Mouse (Mus musculus): ENCODE measurements at regions not wholly inside any gene's neighbourhood (a gene's known extent, or its start where the extent isn't known, plus 50 kb on each side); places are given as distances from the start of the nearest gene placed in this dataset.
"Not testable (repeated sequence)": the region's sequence is repeated elsewhere in the genome, so short reads cannot be mapped to it uniquely, and the experiment has no call there.

DNA sequence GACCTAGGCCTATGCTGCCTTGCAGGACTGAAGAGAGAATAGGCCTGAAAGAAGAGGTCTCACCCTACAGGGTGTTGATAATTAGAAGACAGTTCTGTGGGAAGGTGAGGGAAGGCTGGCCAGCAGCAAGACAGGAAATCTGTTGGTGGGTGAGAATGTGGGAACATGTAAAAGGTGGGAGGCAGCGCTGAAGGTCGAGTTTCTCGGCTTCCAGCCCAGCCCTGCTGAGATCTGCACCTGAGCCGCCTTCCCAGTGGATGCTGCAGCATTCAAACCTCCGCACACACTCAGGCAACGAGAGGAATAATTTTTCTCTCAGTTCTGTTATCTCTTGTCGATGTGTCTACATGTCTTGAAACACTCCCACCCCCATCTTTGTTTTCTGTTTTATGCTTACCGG, 89.9 kb upstream of the Atp1b1 start:
- DNase-seq (ENCODE audit: low spot score in 2 of 2), result no peak

DNA sequence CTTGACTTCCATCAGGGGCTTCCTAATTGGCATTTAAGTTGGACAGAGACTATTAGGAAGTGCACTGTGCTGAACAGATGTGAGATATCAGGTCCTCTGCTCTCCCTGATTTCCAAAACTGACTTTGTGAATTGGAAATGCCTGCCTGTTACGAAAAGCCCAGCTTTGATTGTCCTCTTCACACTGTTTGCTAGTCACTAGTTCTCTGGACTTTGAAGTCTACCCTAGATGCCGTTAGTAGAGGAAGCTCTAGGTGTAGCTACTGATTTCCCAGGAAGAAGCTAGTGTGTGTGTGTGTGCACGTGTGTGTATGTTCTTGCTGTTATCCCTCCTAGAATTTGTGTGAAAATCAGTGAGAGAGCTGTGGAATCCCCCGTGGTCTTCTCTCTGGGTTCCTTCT, 87.7 kb upstream of the Atp1b1 start:
- no peak for DNase-seq (ENCODE audit: low spot score in 2 of 2)

DNA sequence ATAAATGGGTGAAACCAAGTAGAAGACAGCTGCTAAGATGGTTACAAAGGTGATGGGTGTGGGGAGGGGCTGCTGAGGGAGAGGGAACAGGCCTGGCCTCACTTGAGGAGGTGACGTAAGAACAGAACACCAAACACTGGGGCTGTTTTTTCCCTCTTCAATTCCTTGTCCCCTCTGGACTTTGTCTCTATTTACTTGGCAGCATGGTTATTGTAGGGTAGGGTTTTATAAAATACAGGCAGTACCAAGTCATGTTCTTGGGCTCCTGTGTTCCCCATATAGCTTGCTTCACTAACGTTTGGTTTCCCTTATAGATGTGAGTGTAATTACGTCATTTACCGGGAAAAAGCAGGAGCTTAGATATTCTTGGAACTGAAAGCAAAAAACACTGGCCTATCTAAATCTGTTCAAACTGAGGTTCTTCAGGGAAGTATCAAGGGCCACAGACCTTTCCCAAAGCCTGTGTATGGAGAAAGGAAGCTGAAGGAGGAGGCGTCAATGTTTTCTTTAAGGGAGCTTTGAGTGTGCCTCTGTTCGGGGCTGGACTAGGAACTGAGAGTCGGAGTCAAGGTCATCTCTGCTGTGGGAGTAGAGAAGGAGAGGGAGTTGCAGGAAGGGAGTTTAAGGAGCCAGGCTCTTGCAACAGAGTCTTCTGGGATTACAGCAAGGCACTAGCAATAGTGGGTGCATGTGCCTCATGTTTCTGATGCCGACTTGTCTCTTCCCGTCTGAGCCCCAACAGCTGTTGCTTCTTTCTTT, 85.1 kb upstream of the Atp1b1 start:
- peak in 1 of 2 experiments; percentile 33 for DNase-seq (ENCODE audit: low spot score in 2 of 2)

DNA sequence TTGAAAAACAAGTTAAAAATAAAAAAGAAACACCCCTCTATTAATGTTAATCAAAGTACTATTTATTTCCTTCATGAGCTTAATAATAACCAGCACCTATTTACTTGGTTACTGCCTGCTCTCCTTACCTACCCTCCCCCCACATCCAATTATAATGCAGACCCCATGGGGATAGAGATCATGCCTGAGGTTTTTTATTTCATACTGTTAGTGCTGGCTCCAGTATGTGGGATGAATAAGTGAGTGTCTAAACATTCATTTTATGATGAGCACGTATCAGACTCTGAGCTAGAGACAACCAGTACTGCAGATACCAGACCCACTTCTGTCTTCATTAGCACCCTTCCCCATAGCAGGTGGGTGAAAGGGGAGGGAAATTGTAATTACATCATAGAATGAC, 83.6 kb upstream of the Atp1b1 start:
- DNase-seq (ENCODE audit: low spot score in 2 of 2), result no peak

DNA sequence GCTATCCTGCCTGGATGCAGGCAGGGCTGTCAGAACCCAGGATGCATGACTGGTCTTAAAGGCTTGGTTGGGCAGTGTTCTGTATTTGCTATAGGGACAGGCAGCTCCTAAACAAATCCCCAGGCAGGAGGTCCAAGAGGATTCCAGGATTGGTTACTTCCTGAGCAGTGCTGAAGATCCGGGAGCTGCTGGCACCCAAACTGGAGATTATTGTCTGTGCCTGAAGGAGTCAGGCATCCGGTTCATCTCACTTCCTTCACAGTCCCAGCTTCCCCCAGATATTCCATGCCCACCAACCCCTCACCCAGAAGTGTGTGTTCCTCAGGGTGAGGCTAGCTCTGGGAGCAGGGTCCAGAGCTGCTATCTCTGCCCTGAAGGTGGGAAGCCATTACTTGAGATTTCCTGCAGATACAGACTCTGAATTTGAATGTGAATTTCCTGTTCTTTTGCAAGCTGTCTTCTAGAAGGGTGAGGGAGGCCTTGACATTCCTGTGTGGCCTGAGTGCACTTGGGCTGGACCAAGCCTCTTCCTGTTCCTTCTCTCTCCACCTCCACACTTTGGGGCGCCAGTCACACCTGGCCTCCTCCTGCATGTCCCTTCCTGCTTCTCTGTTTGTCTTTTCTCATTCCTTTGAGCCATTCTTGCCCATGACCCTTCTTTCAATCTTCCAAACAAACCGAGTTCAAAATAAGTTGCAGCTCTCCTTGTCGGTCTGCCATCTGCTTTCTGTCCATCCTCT, 80.3 kb upstream of the Atp1b1 start:
- no peak for DNase-seq (ENCODE audit: low spot score in 2 of 2)

DNA sequence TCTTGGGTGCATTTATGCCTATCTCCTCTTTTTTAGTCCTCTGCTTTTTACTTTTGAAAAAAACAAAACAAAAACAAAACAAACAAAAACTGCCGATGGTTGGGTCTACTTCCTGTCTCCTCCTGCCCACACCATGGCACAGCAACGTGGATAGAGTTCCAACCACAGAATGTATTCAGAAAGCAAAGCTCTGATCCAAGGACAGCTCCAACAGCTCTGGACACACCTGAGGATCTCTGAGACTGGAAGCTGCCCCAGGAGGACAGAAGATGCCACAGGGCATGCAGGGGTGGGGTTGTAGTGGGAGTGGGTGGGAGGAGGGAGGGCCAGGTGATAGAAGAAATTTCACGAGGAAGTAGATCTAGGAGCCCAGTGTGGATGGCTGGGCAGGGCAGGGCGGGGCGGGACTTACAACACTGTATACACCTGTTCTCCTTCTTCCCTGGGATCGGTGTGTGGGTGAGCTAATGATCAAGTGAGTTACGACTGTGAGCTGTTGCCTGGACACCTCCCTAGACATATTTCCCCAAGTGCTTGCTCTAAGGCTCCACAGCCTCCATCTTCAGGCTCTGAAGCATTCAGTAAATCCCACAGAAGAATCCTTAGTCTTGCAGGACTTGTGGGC, 79.3 kb upstream of the Atp1b1 start:
- no peak for DNase-seq (ENCODE audit: low spot score in 2 of 2)

- no peak for DNase-seq (ENCODE audit: low spot score in 2 of 2)
Observed at GRCm38 (mm10) chr1:164532196-164532595, 74.0 kb upstream of the Atp1b1 start.

GRCm38 (mm10) chr1:164531741-164532140, 73.6 kb upstream of the Atp1b1 start:
- DNase-seq (ENCODE audit: low spot score in 2 of 2), result no peak

- no peak for DNase-seq (ENCODE audit: low spot score in 2 of 2)
Observed at GRCm38 (mm10) chr1:164526748-164527147, 68.6 kb upstream of the Atp1b1 start.

- no peak for DNase-seq (ENCODE audit: low spot score in 2 of 2)
Observed at GRCm38 (mm10) chr1:164522377-164523150, 64.4 kb upstream of the Atp1b1 start.

GRCm38 (mm10) chr1:164521371-164522130, 63.4 kb upstream of the Atp1b1 start:
- no peak for DNase-seq (ENCODE audit: low spot score in 2 of 2)

GRCm38 (mm10) chr1:164518866-164519265, 60.7 kb upstream of the Atp1b1 start:
- no peak for DNase-seq (ENCODE audit: low spot score in 2 of 2)

- DNase-seq (ENCODE audit: low spot score in 2 of 2), result no peak
Observed at GRCm38 (mm10) chr1:164518308-164518707, 60.2 kb upstream of the Atp1b1 start.

- not testable (repeated sequence) for DNase-seq (ENCODE audit: low spot score in 2 of 2)
Observed at GRCm38 (mm10) chr1:164517362-164517761, 59.2 kb upstream of the Atp1b1 start.

DNA sequence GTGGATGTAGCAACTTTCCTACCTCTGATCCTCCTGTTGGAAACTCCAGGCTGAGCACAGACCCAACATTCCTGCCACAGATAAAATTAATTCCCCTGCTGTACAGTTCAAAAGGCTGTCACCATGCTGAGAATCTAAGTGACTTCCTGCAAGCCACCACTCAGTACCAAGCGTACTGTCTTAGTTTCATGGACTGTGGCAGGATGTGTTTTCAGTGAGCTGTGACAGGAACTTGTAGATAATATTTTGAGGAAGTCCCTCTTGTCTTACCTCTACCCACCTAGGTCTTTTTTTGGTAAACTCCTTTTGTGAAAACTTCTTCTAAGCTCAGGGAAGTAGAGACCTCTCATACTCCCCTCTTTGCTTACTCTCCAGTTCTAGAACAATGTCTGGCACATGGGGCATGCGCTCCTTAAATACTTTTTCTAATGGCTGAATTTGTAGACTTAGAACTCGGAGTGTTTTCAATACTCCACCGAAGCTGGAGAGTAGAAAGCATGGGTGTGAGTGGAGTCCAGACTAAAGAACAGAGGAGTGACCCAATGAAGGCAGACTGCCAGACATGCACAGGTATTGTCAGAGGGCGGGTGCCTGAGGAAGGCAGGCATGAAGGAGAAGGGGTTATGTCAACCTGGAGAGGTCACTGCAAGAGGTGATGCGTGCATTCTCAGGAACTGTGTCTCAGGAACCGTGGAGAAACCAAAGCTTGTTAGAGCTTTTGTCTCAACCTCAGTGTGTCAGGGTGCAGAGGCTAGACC, 53.7 kb upstream of the Atp1b1 start:
- no peak for DNase-seq (ENCODE audit: low spot score in 2 of 2)

- DNase-seq (ENCODE audit: low spot score in 2 of 2), result no peak
Observed at GRCm38 (mm10) chr1:164509226-164509625, 51.1 kb upstream of the Atp1b1 start.

DNA sequence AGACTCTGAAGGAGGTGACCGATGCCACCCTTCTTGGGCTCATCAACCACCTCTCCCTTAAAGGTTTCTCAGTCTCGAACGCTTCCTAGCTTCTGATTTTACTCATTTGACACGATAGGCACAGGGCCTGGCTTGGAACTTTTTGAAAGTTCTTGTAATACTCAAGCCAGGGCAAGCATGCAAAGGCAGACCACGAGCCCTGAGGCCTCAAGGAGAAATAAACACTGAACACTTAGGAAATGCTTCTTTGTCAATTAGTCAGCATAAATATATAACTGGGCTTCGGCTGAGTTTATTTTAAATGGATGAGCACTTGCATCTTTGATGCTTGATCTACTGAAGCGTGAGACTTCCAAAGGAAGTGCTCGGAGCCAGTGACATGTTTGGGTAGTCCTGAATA, 50.4 kb upstream of the Atp1b1 start:
- DNase-seq (ENCODE audit: low spot score in 2 of 2), result no peak

- DNase-seq (ENCODE audit: low spot score in 2 of 2), result no peak
Observed at GRCm38 (mm10) chr1:164508106-164508505, 50.0 kb upstream of the Atp1b1 start.

Data from layer of hippocampus, adult 18-20 months (tissue).